Mouse (Mus musculus): Measurements from ENCODE around the gene Kctd11. TPM values are rescaled to one million over a fixed set of nuclear protein-coding genes. Genes with fewer than 3 reads are reported as not detected.

Gene Kctd11
- polyA plus RNA-seq, 1 experiment from 2014 or later, result 15.9 TPM

GRCm38 (mm10) chr11:69921114-69922011 is 40.2 kb upstream of the Kctd11 start, which contains the start of gene Eif5a:
Gene Eif5a (minus strand): TSS chr11:69921958.
- H3K36me3 ChIP-seq (ENCODE audit: control insufficient read depth, insufficient read depth, low read length), result peaks cover 12% of the 10 kb centered on the region
- no peaks in the 10 kb centered on the region for H3K27me3 ChIP-seq (ENCODE audit: control insufficient read depth, insufficient read depth, low read length)
- peak within 1 kb of the TSS; percentile 98 for H3K27ac ChIP-seq (replicated peaks)
- WGBS, result under 1% methylated on average over 75 of the region's 78 CpGs
- TF ChIP-seq EP300 (optimal IDR thresholded peaks at IDR 0.05), result no peak
- TF ChIP-seq CTCF (IDR thresholded peaks at IDR 0.05; ENCODE audit: low read depth), result peak; percentile 79
- no peaks in the 10 kb centered on the region for H3K9me3 ChIP-seq (ENCODE audit: control insufficient read depth, low read length)
- peak; percentile 100 for DNase-seq (ENCODE audit: low spot score)
- ATAC-seq (ENCODE audit: low FRiP score, low TSS enrichment), result peak; percentile 93
- peak within 1 kb of the TSS; percentile 96 for H3K4me2 ChIP-seq (replicated peaks; ENCODE audit: low read depth)
- peak within 1 kb of the TSS; percentile 94 for H3K9ac ChIP-seq (ENCODE audit: low read length)
- peak within 1 kb of the TSS; percentile 94 for H3K4me3 ChIP-seq (ENCODE audit: low read depth, low read length)
- H3K4me1 ChIP-seq (replicated peaks; ENCODE audit: control insufficient read depth, insufficient read depth), result 0 out of 2 replicates have a peak, but pooled peaks cover 2% of the 10 kb centered on the region

GRCm38 (mm10) chr11:69920266-69921031 is 39.2 kb upstream of the Kctd11 start:
- 0 out of 2 replicates have a peak, but pooled peaks cover 2% of the 10 kb centered on the region for H3K4me1 ChIP-seq (replicated peaks; ENCODE audit: control insufficient read depth, insufficient read depth)
- H3K27me3 ChIP-seq (ENCODE audit: control insufficient read depth, insufficient read depth, low read length), result no peaks in the 10 kb centered on the region
- DNase-seq (ENCODE audit: low spot score), result no peak
- H3K9ac ChIP-seq (ENCODE audit: low read length), result peak overlapping the region; percentile 94
- H3K4me3 ChIP-seq (ENCODE audit: low read depth, low read length), result peak overlapping the region; percentile 94
- under 1% methylated on average over 57 of the region's 65 CpGs for WGBS
- H3K36me3 ChIP-seq (ENCODE audit: control insufficient read depth, insufficient read depth, low read length), result peaks cover 21% of the 10 kb centered on the region
- ATAC-seq (ENCODE audit: low FRiP score, low TSS enrichment), result peak; percentile 41
- H3K27ac ChIP-seq (replicated peaks), result peak overlapping the region; percentile 98
- H3K4me2 ChIP-seq (replicated peaks; ENCODE audit: low read depth), result peak overlapping the region; percentile 96
- TF ChIP-seq CTCF (IDR thresholded peaks at IDR 0.05; ENCODE audit: low read depth) (no peak), EP300 (optimal IDR thresholded peaks at IDR 0.05) (no peak)
- no peaks in the 10 kb centered on the region for H3K9me3 ChIP-seq (ENCODE audit: control insufficient read depth, low read length)

- WGBS, result under 1% methylated on average over 17 of the region's 17 CpGs
- Histone ChIP-seq H3K36me3 (ENCODE audit: control insufficient read depth, insufficient read depth, low read length) (peaks cover 21% of the 10 kb centered on the region), H3K4me2 (replicated peaks; ENCODE audit: low read depth) (peak overlapping the region; percentile 96), H3K9ac (ENCODE audit: low read length) (peak overlapping the region; percentile 94), H3K27ac (replicated peaks) (peak overlapping the region; percentile 98), H3K27me3 (ENCODE audit: control insufficient read depth, insufficient read depth, low read length) (no peaks in the 10 kb centered on the region), H3K4me1 (replicated peaks; ENCODE audit: control insufficient read depth, insufficient read depth) (0 out of 2 replicates have a peak, but pooled peaks cover 2% of the 10 kb centered on the region), H3K4me3 (ENCODE audit: low read depth, low read length) (peak overlapping the region; percentile 94), H3K9me3 (ENCODE audit: control insufficient read depth, low read length) (no peaks in the 10 kb centered on the region)
- DNase-seq (ENCODE audit: low spot score) (peak; percentile 94), ATAC-seq (ENCODE audit: low FRiP score, low TSS enrichment) (peak; percentile 52)
- TF ChIP-seq CTCF (IDR thresholded peaks at IDR 0.05; ENCODE audit: low read depth) (no peak), EP300 (optimal IDR thresholded peaks at IDR 0.05) (no peak)
These were observed 38.6 kb upstream of the Kctd11 start for GRCm38 (mm10) chr11:69919661-69920265.

- Histone ChIP-seq H3K4me1 (replicated peaks; ENCODE audit: control insufficient read depth, insufficient read depth) (0 out of 2 replicates have a peak, but pooled peaks cover 5% of the 10 kb centered on the region), H3K27ac (replicated peaks) (peak overlapping the region; percentile 98), H3K9me3 (ENCODE audit: control insufficient read depth, low read length) (no peaks in the 10 kb centered on the region), H3K4me3 (ENCODE audit: low read depth, low read length) (peak overlapping the region; percentile 94; the same call in 1 of the 2 replicates), H3K27me3 (ENCODE audit: control insufficient read depth, insufficient read depth, low read length) (no peaks in the 10 kb centered on the region), H3K9ac (ENCODE audit: low read length) (peak overlapping the region; percentile 43), H3K4me2 (replicated peaks; ENCODE audit: low read depth) (peak overlapping the region; percentile 96), H3K36me3 (ENCODE audit: control insufficient read depth, insufficient read depth, low read length) (peaks cover 21% of the 10 kb centered on the region)
- no peak for ATAC-seq (ENCODE audit: low FRiP score, low TSS enrichment)
- no peak for DNase-seq (ENCODE audit: low spot score)
- 73% methylated on average over 9 of the region's 9 CpGs for WGBS
- TF ChIP-seq CTCF (IDR thresholded peaks at IDR 0.05; ENCODE audit: low read depth) (no peak), EP300 (optimal IDR thresholded peaks at IDR 0.05) (no peak)
These were observed 37.8 kb upstream of the Kctd11 start for GRCm38 (mm10) chr11:69919053-69919452.

- H3K4me3 ChIP-seq (ENCODE audit: low read depth, low read length), result no peak overlapping the region
- H3K4me2 ChIP-seq (replicated peaks; ENCODE audit: low read depth), result no peak overlapping the region
- no peaks in the 10 kb centered on the region for H3K27me3 ChIP-seq (ENCODE audit: control insufficient read depth, insufficient read depth, low read length)
- 76% methylated on average over 5 of the region's 5 CpGs for WGBS
- no peak overlapping the region for H3K9ac ChIP-seq (ENCODE audit: low read length)
- no peaks in the 10 kb centered on the region for H3K9me3 ChIP-seq (ENCODE audit: control insufficient read depth, low read length)
- peaks cover 21% of the 10 kb centered on the region for H3K36me3 ChIP-seq (ENCODE audit: control insufficient read depth, insufficient read depth, low read length)
- no peak for TF ChIP-seq CTCF (IDR thresholded peaks at IDR 0.05; ENCODE audit: low read depth)
- TF ChIP-seq EP300 (optimal IDR thresholded peaks at IDR 0.05), result no peak
- H3K27ac ChIP-seq (replicated peaks), result no peak overlapping the region
- peaks cover 5% of the 10 kb centered on the region; the same call in 1 of the 2 replicates for H3K4me1 ChIP-seq (replicated peaks; ENCODE audit: control insufficient read depth, insufficient read depth)
- DNase-seq (ENCODE audit: low spot score), result no peak
- no peak for ATAC-seq (ENCODE audit: low FRiP score, low TSS enrichment)
These were observed 36.9 kb upstream of the Kctd11 start for GRCm38 (mm10) chr11:69918118-69918517.

All from stomach, postnatal 0 days (tissue).